Mouse (Mus musculus) liver, embryonic 14.5 days (tissue): Measurements from ENCODE around the gene Jhy. TPM values are rescaled to one million over a fixed set of nuclear protein-coding genes. Genes with fewer than 3 reads are reported as not detected.

Experiments
- ATAC-seq: fragments of 200-750 bp; cut with Nextera tagmentation; 2 replicates; pipeline ENCODE4 v1.8.0; 2017; ENCODE audit warnings: moderate number of reproducible peaks, mild to moderate bottlenecking, moderate library complexity; ENCODE audit not compliant: insufficient read depth
- DNase-seq, 3 experiments: peaks; one replicate each; pipeline ENCODE4 v3.0.0-alpha.2; 2012 to 2013; ENCODE audit warnings: low read depth in 3 of 3, low spot score in 3 of 3
- H3K27ac ChIP-seq: fragments of 300-500 bp; sonication (generic); 2 replicates; pipeline ENCODE4 v1.5.1; 2014; ENCODE audit warnings: moderate library complexity, mild to moderate bottlenecking, control low read depth, inconsistent platforms
- H3K27me3 ChIP-seq: fragments of 300-500 bp; sonication (generic); 2 replicates; pipeline ENCODE4 v1.6.1; 2014; ENCODE audit warnings: mild to moderate bottlenecking, low read length, moderate library complexity; ENCODE audit not compliant: control insufficient read depth, insufficient read depth
- H3K36me3 ChIP-seq: fragments of 300-500 bp; sonication (generic); replicated peaks from 2 replicates; pipeline ENCODE4 v1.6.1; 2014; ENCODE audit warnings: low read depth; ENCODE audit not compliant: control insufficient read depth, insufficient read depth
- H3K4me1 ChIP-seq, 2 experiments: fragments of 200-500 bp in 1 of 2; fragments of 300-500 bp in 1 of 2; sonication (generic) in 1 of 2; replicated peaks; 2 replicates each; pipeline ENCODE4 v1.6.1; 2012 to 2014; ENCODE audit warnings: antibody characterized with exemption in 1 of 2, inconsistent platforms in 1 of 2, low read length in 1 of 2; ENCODE audit not compliant: control insufficient read depth in 2 of 2, insufficient read depth in 2 of 2
- H3K4me2 ChIP-seq: fragments of 300-500 bp; sonication (generic); 2 replicates; pipeline ENCODE4 v1.6.1; 2014; ENCODE audit warnings: low read depth, mild to moderate bottlenecking, control low read depth, moderate library complexity
- H3K4me3 ChIP-seq, 2 experiments: fragments of 200-500 bp in 1 of 2; fragments of 300-500 bp in 1 of 2; sonication (generic) in 1 of 2; 2 replicates each; pipeline ENCODE4 v1.5.1; 2012 to 2014; ENCODE audit warnings: low read depth in 2 of 2, low read length in 2 of 2, mild to moderate bottlenecking in 2 of 2, control low read depth in 1 of 2, inconsistent platforms in 1 of 2, moderate library complexity in 1 of 2; ENCODE audit not compliant: insufficient read depth in 1 of 2
- H3K9ac ChIP-seq: fragments of 300-500 bp; sonication (generic); replicated peaks from 2 replicates; pipeline ENCODE4 v1.6.1; 2014; ENCODE audit warnings: mild to moderate bottlenecking, control low read depth, moderate library complexity
- H3K9me3 ChIP-seq: fragments of 300-500 bp; sonication (generic); 2 replicates; pipeline ENCODE4 v1.6.1; 2016; ENCODE audit warnings: low read length, mixed read lengths; ENCODE audit not compliant: control insufficient read depth
- CTCF ChIP-seq: IDR thresholded peaks from 2 replicates; pipeline ENCODE4 v1.5.1; 2016; ENCODE audit warnings: antibody characterized with exemption, low read depth, control low read depth
- EP300 ChIP-seq: IDR thresholded peaks from 2 replicates; pipeline ENCODE4 v1.6.1; 2016; ENCODE audit warnings: antibody characterized with exemption, low read depth
- WGBS: fragments of 180-500 bp; shearing (Covaris S2); extraction: QIAGEN DNeasy Blood & Tissue Kit; methylation state at CpG from one replicate; pipeline ENCODE4 v1.1.7; 2014; ENCODE audit not compliant: insufficient replicate concordance; 5-methylcytosine and 5-hydroxymethylcytosine counted together
- polyA plus RNA-seq, 2 experiments: library from polyadenylated mRNA; depleted of rRNA in 1 of 2; stranded (reverse) in 1 of 2; unstranded in 1 of 2; fragments of >200 nt; fragmentation: Nextera tagmentation in 1 of 2; extraction: Ambion mirVana in 1 of 2; gene quantifications; 2 replicates each; pipeline versions ENCODE4 v1.2.1 to v1.2.3; 2012 to 2014

Jhy gene
- polyA plus RNA-seq, 2 experiments = 0.04 to 0.08 TPM

GRCm38 (mm10) chr9:40949039-40949615 is 14.8 kb downstream of the Jhy start:
- no peak overlapping the region for H3K4me3 ChIP-seq
- H3K27me3 ChIP-seq = no peaks in the 10 kb centered on the region
- TF ChIP-seq EP300 (no peak), CTCF (no peak)
- no peak overlapping the region for H3K9ac ChIP-seq
- H3K4me1 ChIP-seq = no peaks in the 10 kb centered on the region
- H3K4me2 ChIP-seq = no peak overlapping the region
- no peaks in the 10 kb centered on the region for H3K36me3 ChIP-seq
- no peaks in the 10 kb centered on the region for H3K9me3 ChIP-seq
- ATAC-seq (no peak), DNase-seq (no peak)
- H3K27ac ChIP-seq = no peak overlapping the region
- 61% methylated on average over 18 of the region's 18 CpGs for WGBS

- Histone ChIP-seq H3K27me3 (no peaks in the 10 kb centered on the region), H3K4me1 (no peaks in the 10 kb centered on the region), H3K9me3 (no peaks in the 10 kb centered on the region), H3K4me2 (no peak overlapping the region), H3K36me3 (no peaks in the 10 kb centered on the region), H3K27ac (no peak overlapping the region), H3K4me3 (no peak overlapping the region), H3K9ac (no peak overlapping the region)
- ATAC-seq (no peak), DNase-seq (no peak)
- TF ChIP-seq EP300 (no peak), CTCF (no peak)
- 72% methylated on average over 6 of the region's 6 CpGs for WGBS
Observed at GRCm38 (mm10) chr9:40948473-40948872, 15.4 kb downstream of the Jhy start.

GRCm38 (mm10) chr9:40947131-40947530 is 16.8 kb downstream of the Jhy start:
- Histone ChIP-seq H3K9ac (no peak overlapping the region), H3K4me1 (no peaks in the 10 kb centered on the region), H3K27ac (no peak overlapping the region), H3K9me3 (no peaks in the 10 kb centered on the region), H3K4me3 (no peak overlapping the region), H3K4me2 (no peak overlapping the region), H3K36me3 (no peaks in the 10 kb centered on the region), H3K27me3 (no peaks in the 10 kb centered on the region)
- ATAC-seq = no peak
- DNase-seq = no peak
- WGBS = 39% methylated on average over 4 of the region's 4 CpGs
- no peak for TF ChIP-seq CTCF
- no peak for TF ChIP-seq EP300

GRCm38 (mm10) chr9:40937425-40937824 is 26.5 kb downstream of the Jhy start:
- no peak overlapping the region for H3K4me2 ChIP-seq
- no peaks in the 10 kb centered on the region for H3K9me3 ChIP-seq
- H3K4me3 ChIP-seq = no peak overlapping the region
- 50% methylated on average over 7 of the region's 7 CpGs for WGBS
- DNase-seq (no peak), ATAC-seq (no peak)
- H3K36me3 ChIP-seq = no peaks in the 10 kb centered on the region
- no peak overlapping the region for H3K27ac ChIP-seq
- H3K9ac ChIP-seq = no peak overlapping the region
- H3K27me3 ChIP-seq = no peaks in the 10 kb centered on the region
- TF ChIP-seq EP300 (no peak), CTCF (peak; percentile 41; the same call in 1 of the 2 replicates)
- no peaks in the 10 kb centered on the region for H3K4me1 ChIP-seq

GRCm38 (mm10) chr9:40933323-40933722 is 30.6 kb downstream of the Jhy start:
- no peaks in the 10 kb centered on the region for H3K27me3 ChIP-seq
- 41% methylated on average over 3 of the region's 3 CpGs for WGBS
- H3K4me2 ChIP-seq = no peak overlapping the region
- no peaks in the 10 kb centered on the region for H3K9me3 ChIP-seq
- no peak for ATAC-seq
- no peaks in the 10 kb centered on the region for H3K36me3 ChIP-seq
- H3K4me1 ChIP-seq = no peaks in the 10 kb centered on the region
- no peak for TF ChIP-seq CTCF
- no peak overlapping the region for H3K4me3 ChIP-seq
- no peak for DNase-seq
- H3K27ac ChIP-seq = no peak overlapping the region
- no peak overlapping the region for H3K9ac ChIP-seq
